Mouse (Mus musculus) liver, embryonic 11.5 days (tissue): ENCODE measurements around the gene Ckb. TPM values are rescaled to one million over a fixed set of nuclear protein-coding genes. Genes with fewer than 3 reads are reported as not detected.

Experiments used
- ATAC-seq: fragments of 200-750 bp; cut with Nextera tagmentation; replicated peaks from 2 replicates; pipeline ENCODE4 v1.8.0; 2017; ENCODE audit warnings: moderate number of reproducible peaks, mild to moderate bottlenecking, moderate TSS enrichment, moderate library complexity; ENCODE audit not compliant: low FRiP score
- DNase-seq: peaks from one replicate; pipeline ENCODE4 v3.0.0-alpha.2; 2017; ENCODE audit warnings: low spot score
- H3K27ac ChIP-seq: fragments of 300-500 bp; sonication (generic); 2 replicates; pipeline ENCODE4 v1.5.1; 2014; ENCODE audit warnings: mild to moderate bottlenecking, low read depth, low read length, control low read depth
- H3K27me3 ChIP-seq: fragments of 300-500 bp; sonication (generic); replicated peaks from 2 replicates; pipeline ENCODE4 v1.6.1; 2014; ENCODE audit warnings: low read length, mixed read lengths; ENCODE audit not compliant: control insufficient read depth, insufficient read depth
- H3K36me3 ChIP-seq: fragments of 300-500 bp; sonication (generic); 2 replicates; pipeline ENCODE4 v1.6.1; 2014; ENCODE audit warnings: mild to moderate bottlenecking, low read length, moderate library complexity, mixed read lengths; ENCODE audit not compliant: control insufficient read depth, insufficient read depth
- H3K4me1 ChIP-seq: fragments of 300-500 bp; sonication (generic); replicated peaks from 2 replicates; pipeline ENCODE4 v1.6.1; 2014; ENCODE audit warnings: low read length, mixed read lengths; ENCODE audit not compliant: control insufficient read depth, insufficient read depth
- H3K4me2 ChIP-seq: fragments of 300-500 bp; sonication (generic); 2 replicates; pipeline ENCODE4 v1.6.1; 2014; ENCODE audit warnings: mild to moderate bottlenecking, control low read depth, moderate library complexity
- H3K4me3 ChIP-seq: fragments of 300-500 bp; sonication (generic); 2 replicates; pipeline ENCODE4 v1.5.1; 2014; ENCODE audit warnings: low read depth, low read length, control low read depth
- H3K9ac ChIP-seq: fragments of 300-500 bp; sonication (generic); 2 replicates; pipeline ENCODE4 v1.6.1; 2014; ENCODE audit warnings: low read depth, low read length, control low read depth
- H3K9me3 ChIP-seq: fragments of 300-500 bp; sonication (generic); 2 replicates; pipeline ENCODE4 v1.6.1; 2016; ENCODE audit warnings: low read length, inconsistent platforms, mixed read lengths; ENCODE audit not compliant: control insufficient read depth
- whole genome bisulfite sequencing: fragments of 180-500 bp; shearing (Covaris S2); extraction: QIAGEN DNeasy Blood & Tissue Kit; methylation state at CpG from one replicate; pipeline ENCODE4 v1.1.7; 2014; 5-methylcytosine and 5-hydroxymethylcytosine counted together
- polyA plus RNA-seq: library from polyadenylated mRNA; unstranded; fragments of >200 nt; fragmentation: Nextera tagmentation; extraction: Ambion mirVana; gene quantifications from 2 replicates; pipeline ENCODE4 v1.2.1, GENCODE M21; 2014

The Ckb gene
- polyA plus RNA-seq, 1 experiment from 2014 or later: 94.1 TPM

DNA sequence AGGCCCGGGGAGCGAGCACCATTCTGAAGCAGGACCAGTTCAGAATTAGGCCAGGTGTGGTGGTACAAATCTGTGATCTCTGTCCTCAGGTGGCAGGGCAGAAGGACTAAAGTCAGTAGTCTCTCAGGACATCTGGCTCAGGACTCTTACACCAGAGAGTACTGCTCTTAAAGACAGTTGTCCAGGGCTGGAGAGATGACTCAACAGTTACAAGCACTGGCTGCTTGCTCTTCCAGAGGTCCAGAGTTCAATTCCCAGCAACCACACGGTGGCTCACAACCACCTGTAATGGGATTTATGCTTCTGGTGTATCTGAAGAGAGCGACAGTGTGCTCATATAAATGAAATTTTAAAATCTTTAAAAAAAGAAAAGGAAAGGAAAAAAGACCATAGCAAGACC is 12.8 kb downstream of the Ckb start:
- Histone ChIP-seq H3K27me3 (no peaks in the 10 kb centered on the region), H3K4me2 (no peak overlapping the region), H3K4me1 (peaks cover 10% of the 10 kb centered on the region), H3K9ac (no peak overlapping the region), H3K4me3 (no peak overlapping the region), H3K9me3 (no peaks in the 10 kb centered on the region), H3K36me3 (peaks cover 21% of the 10 kb centered on the region), H3K27ac (no peak overlapping the region; the same call in 1 of the 2 replicates)
- WGBS: 90% methylated on average over 4 of the region's 4 CpGs
- DNase-seq (no peak), ATAC-seq (no peak)

DNA sequence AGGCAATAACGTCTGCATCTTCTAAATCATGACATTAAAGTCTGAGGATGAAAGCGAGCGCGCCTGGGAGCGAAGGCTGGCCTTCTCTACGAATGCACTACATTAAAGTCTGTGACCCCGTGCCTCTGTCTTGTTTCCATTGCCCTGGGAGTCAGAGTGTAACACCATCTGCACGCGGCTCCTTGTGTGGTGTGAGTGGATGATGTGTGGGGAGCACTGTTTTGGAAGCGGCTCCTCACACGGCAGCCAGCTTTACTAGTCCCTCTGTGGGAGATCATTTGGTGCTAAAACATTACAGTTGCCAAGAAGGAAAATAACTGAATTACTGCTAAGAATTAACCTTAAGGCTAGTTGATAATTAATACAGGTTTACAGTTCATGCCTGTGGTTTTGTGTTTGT is 16.4 kb downstream of the Ckb start:
- Histone ChIP-seq H3K4me2 (no peak overlapping the region), H3K4me3 (no peak overlapping the region), H3K27ac (no peak overlapping the region), H3K27me3 (no peaks in the 10 kb centered on the region), H3K9me3 (no peaks in the 10 kb centered on the region), H3K36me3 (peaks cover 21% of the 10 kb centered on the region), H3K4me1 (no peaks in the 10 kb centered on the region), H3K9ac (no peak overlapping the region)
- DNase-seq (no peak), ATAC-seq (no peak)
- WGBS: 96% methylated on average over 11 of the region's 11 CpGs

DNA sequence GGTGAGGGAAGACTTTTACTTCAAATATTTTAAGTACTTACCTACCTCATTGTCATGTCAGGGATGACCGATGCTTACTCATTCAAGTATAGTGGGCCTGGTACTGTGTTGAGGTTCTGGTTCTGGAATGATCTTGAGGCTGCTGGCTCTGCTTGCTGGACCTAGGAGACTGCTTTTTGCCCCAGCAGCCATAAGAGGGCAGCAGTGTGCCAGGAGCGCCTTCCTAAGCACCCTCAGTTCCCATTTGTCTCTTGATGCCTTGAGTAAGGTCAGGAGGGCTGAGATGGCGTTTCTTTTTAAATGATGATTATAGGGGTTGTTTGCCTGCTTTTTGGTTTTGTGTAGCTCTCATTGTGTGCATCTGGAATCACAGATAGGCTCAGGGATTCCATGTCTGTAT is 18.7 kb downstream of the Ckb start:
- ATAC-seq: no peak
- Histone ChIP-seq H3K9me3 (no peaks in the 10 kb centered on the region), H3K9ac (no peak overlapping the region), H3K4me3 (no peak overlapping the region), H3K27me3 (no peaks in the 10 kb centered on the region), H3K27ac (no peak overlapping the region), H3K4me2 (no peak overlapping the region), H3K36me3 (peaks cover 23% of the 10 kb centered on the region), H3K4me1 (no peaks in the 10 kb centered on the region)
- no peak for DNase-seq
- 40% methylated on average over 3 of the region's 3 CpGs for WGBS

DNA sequence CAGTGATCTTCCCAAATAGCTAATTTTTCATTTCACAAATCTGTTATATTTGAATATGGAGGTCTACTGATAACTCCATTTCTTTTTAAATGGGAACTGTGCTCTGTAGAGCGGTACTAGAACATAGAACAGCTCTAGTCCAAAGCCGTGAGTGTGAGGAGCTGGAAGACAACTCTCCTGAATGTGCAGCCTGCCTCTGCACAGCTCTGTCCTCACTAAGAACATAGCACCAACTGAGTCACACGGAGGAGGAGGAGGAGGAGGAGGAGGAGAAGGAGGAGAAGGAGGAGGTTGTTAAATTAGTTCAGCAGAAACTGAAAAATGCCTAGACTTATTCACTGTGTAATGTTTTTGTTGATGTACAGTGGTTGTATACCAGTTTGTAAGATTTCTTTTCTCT is 19.2 kb downstream of the Ckb start:
- Histone ChIP-seq H3K4me3 (no peak overlapping the region), H3K36me3 (peaks cover 27% of the 10 kb centered on the region), H3K4me1 (no peaks in the 10 kb centered on the region), H3K4me2 (no peak overlapping the region), H3K9ac (no peak overlapping the region), H3K27ac (no peak overlapping the region), H3K27me3 (no peaks in the 10 kb centered on the region), H3K9me3 (no peaks in the 10 kb centered on the region)
- WGBS: 79% methylated on average over 3 of the region's 3 CpGs
- DNase-seq: no peak
- ATAC-seq: no peak

DNA sequence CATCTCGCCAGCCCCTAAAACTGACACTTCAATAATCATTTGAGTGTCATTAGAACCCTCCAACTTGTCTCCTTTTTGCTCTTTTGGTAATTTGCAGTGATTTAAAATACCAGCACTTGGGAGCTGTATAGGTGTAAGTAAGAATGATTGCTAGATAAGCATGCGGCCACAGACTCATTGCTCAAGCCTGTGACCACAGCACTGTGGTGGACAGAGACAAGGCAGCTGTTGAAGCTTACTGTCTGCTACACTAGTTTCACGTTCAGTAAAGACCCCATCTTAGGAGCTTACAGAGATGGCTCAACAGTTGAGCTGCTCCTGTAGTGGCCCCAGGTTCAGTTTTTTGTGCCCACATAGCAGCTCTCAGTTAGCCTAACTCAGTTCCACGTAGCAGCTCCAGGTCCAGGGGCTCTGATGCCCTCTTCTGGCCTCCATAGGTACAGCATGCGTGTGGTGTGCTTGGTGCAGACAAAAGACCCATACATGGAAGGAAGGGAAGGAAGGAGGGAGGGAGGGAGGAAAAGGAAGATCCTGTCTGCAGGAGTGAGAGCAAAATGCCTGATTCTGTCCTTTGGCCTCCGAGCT is 24.0 kb downstream of the Ckb start:
- DNase-seq: peak; percentile 53
- H3K36me3 ChIP-seq: peaks cover 26% of the 10 kb centered on the region
- no peak overlapping the region for H3K27ac ChIP-seq
- H3K27me3 ChIP-seq: no peaks in the 10 kb centered on the region
- H3K4me3 ChIP-seq: no peak overlapping the region
- no peaks in the 10 kb centered on the region for H3K9me3 ChIP-seq
- 54% methylated on average over 6 of the region's 6 CpGs for WGBS
- no peaks in the 10 kb centered on the region for H3K4me1 ChIP-seq
- H3K9ac ChIP-seq: no peak overlapping the region
- ATAC-seq: peak; percentile 56; the same call in 1 of the 2 replicates
- no peak overlapping the region for H3K4me2 ChIP-seq

Other genes starting within 250 kb of the Ckb start
- 107 TPM in 2 replicates for gene Tnfaip2, start 229.9 kb downstream of the Ckb start, polyA plus RNA-seq
- 4.9 and 5.6 TPM in 2 replicates for gene Gm266, start 186.5 kb downstream of the Ckb start, polyA plus RNA-seq
- 623 and 628 TPM in 2 replicates for gene Eif5, start 134.3 kb downstream of the Ckb start, polyA plus RNA-seq
- gene Mark3, start 97.8 kb downstream of the Ckb start, polyA plus RNA-seq: 36.9 and 38.6 TPM in 2 replicates
- gene Trmt61a, start 5.8 kb upstream of the Ckb start, polyA plus RNA-seq: 16.8 and 21.0 TPM in 2 replicates
- gene Bag5, start 40.9 kb upstream of the Ckb start, polyA plus RNA-seq: 41.0 and 44.7 TPM in 2 replicates
- 60.3 and 67.7 TPM in 2 replicates for gene Apopt1, start 40.9 kb upstream of the Ckb start, polyA plus RNA-seq
- gene Klc1, start 86.5 kb upstream of the Ckb start, polyA plus RNA-seq: 56.8 and 59.3 TPM in 2 replicates
- gene Xrcc3, start 141.5 kb upstream of the Ckb start, polyA plus RNA-seq: 20.0 and 20.9 TPM in 2 replicates
- 95.5 and 95.6 TPM in 2 replicates for gene Zfyve21, start 141.8 kb upstream of the Ckb start, polyA plus RNA-seq
- gene Ppp1r13b, start 235.8 kb upstream of the Ckb start, polyA plus RNA-seq: 10.8 TPM in 2 replicates